Mouse (Mus musculus) liver, embryonic 14.5 days (tissue): ENCODE data around the gene Mecom. TPM values are rescaled to one million over a fixed set of nuclear protein-coding genes. Genes with fewer than 3 reads are reported as not detected.

Source experiments
- ATAC-seq: fragments of 200-750 bp; cut with Nextera tagmentation; 2 replicates; pipeline ENCODE4 v1.8.0; 2017; ENCODE audit warnings: moderate number of reproducible peaks, mild to moderate bottlenecking, moderate library complexity; ENCODE audit not compliant: insufficient read depth
- DNase-seq, 3 experiments: peaks; one replicate each; pipeline ENCODE4 v3.0.0-alpha.2; 2012 to 2013; ENCODE audit warnings: low read depth in 3 of 3, low spot score in 3 of 3
- H3K27ac ChIP-seq: fragments of 300-500 bp; sonication (generic); 2 replicates; pipeline ENCODE4 v1.5.1; 2014; ENCODE audit warnings: moderate library complexity, mild to moderate bottlenecking, control low read depth, inconsistent platforms
- H3K27me3 ChIP-seq: fragments of 300-500 bp; sonication (generic); 2 replicates; pipeline ENCODE4 v1.6.1; 2014; ENCODE audit warnings: mild to moderate bottlenecking, low read length, moderate library complexity; ENCODE audit not compliant: control insufficient read depth, insufficient read depth
- H3K36me3 ChIP-seq: fragments of 300-500 bp; sonication (generic); replicated peaks from 2 replicates; pipeline ENCODE4 v1.6.1; 2014; ENCODE audit warnings: low read depth; ENCODE audit not compliant: control insufficient read depth, insufficient read depth
- H3K4me1 ChIP-seq, 2 experiments: fragments of 200-500 bp in 1 of 2; fragments of 300-500 bp in 1 of 2; sonication (generic) in 1 of 2; replicated peaks; 2 replicates each; pipeline ENCODE4 v1.6.1; 2012 to 2014; ENCODE audit warnings: antibody characterized with exemption in 1 of 2, inconsistent platforms in 1 of 2, low read length in 1 of 2; ENCODE audit not compliant: control insufficient read depth in 2 of 2, insufficient read depth in 2 of 2
- H3K4me2 ChIP-seq: fragments of 300-500 bp; sonication (generic); 2 replicates; pipeline ENCODE4 v1.6.1; 2014; ENCODE audit warnings: low read depth, mild to moderate bottlenecking, control low read depth, moderate library complexity
- H3K4me3 ChIP-seq, 2 experiments: fragments of 200-500 bp in 1 of 2; fragments of 300-500 bp in 1 of 2; sonication (generic) in 1 of 2; 2 replicates each; pipeline ENCODE4 v1.5.1; 2012 to 2014; ENCODE audit warnings: low read depth in 2 of 2, low read length in 2 of 2, mild to moderate bottlenecking in 2 of 2, control low read depth in 1 of 2, inconsistent platforms in 1 of 2, moderate library complexity in 1 of 2; ENCODE audit not compliant: insufficient read depth in 1 of 2
- H3K9ac ChIP-seq: fragments of 300-500 bp; sonication (generic); replicated peaks from 2 replicates; pipeline ENCODE4 v1.6.1; 2014; ENCODE audit warnings: mild to moderate bottlenecking, control low read depth, moderate library complexity
- H3K9me3 ChIP-seq: fragments of 300-500 bp; sonication (generic); 2 replicates; pipeline ENCODE4 v1.6.1; 2016; ENCODE audit warnings: low read length, mixed read lengths; ENCODE audit not compliant: control insufficient read depth
- CTCF ChIP-seq: IDR thresholded peaks from 2 replicates; pipeline ENCODE4 v1.5.1; 2016; ENCODE audit warnings: antibody characterized with exemption, low read depth, control low read depth
- EP300 ChIP-seq: IDR thresholded peaks from 2 replicates; pipeline ENCODE4 v1.6.1; 2016; ENCODE audit warnings: antibody characterized with exemption, low read depth
- WGBS: fragments of 180-500 bp; shearing (Covaris S2); extraction: QIAGEN DNeasy Blood & Tissue Kit; methylation state at CpG from one replicate; pipeline ENCODE4 v1.1.7; 2014; ENCODE audit not compliant: insufficient replicate concordance; 5-methylcytosine and 5-hydroxymethylcytosine counted together
- polyA plus RNA-seq, 2 experiments: library from polyadenylated mRNA; depleted of rRNA in 1 of 2; stranded (reverse) in 1 of 2; unstranded in 1 of 2; fragments of >200 nt; fragmentation: Nextera tagmentation in 1 of 2; extraction: Ambion mirVana in 1 of 2; gene quantifications; 2 replicates each; pipeline versions ENCODE4 v1.2.1 to v1.2.3; 2012 to 2014

Gene Mecom
- polyA plus RNA-seq, 2 experiments = 0.67 to 0.75 TPM

DNA sequence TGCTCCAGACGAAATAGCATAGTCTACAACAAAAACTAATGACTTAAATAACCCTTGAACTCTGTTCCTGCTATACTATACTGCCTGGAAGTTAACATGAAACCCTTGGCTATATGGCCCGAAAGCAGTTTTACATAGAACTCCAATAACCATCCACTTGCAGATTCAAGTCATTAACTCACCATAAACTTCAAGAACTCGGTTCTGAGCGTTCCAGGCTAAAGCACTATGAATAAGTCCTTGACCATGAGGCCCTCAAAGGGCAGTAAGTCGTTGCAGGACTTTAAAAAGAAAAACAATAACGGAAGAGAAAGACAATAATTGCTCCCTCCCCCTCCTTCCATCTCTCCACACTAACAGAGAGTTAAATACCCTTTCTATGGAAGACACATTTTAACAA is 536.9 kb downstream of the Mecom start:
- no peaks in the 10 kb centered on the region for H3K4me1 ChIP-seq
- DNase-seq (no peak), ATAC-seq (no peak)
- WGBS = 20% methylated on average over 6 of the region's 6 CpGs
- TF ChIP-seq EP300 = no peak
- TF ChIP-seq CTCF = no peak
- H3K9ac ChIP-seq = no peak overlapping the region
- no peak overlapping the region for H3K4me3 ChIP-seq
- H3K9me3 ChIP-seq = no peaks in the 10 kb centered on the region
- H3K4me2 ChIP-seq = no peak overlapping the region
- no peak overlapping the region for H3K27ac ChIP-seq
- peaks cover 20% of the 10 kb centered on the region for H3K27me3 ChIP-seq
- H3K36me3 ChIP-seq = no peaks in the 10 kb centered on the region

DNA sequence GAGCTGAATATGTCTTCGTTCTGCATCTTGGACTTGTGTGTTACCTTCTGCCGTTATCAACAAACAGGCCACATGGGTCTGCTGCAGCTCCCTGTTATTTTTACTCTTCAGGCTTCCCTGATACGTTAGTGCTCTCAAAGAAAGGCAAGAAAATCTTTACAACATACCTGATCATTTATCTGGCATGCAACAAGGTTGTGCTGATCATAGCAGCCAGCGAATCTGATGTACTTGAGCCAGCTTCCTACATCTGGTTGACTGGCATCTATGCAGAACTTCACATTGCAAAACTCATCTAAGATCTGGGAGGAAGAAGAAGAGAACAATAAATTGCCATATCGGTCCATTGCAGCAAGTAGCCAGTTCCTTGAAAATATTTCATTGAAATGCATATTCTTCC is 538.2 kb downstream of the Mecom start:
- TF ChIP-seq CTCF (no peak), EP300 (no peak)
- ATAC-seq (no peak), DNase-seq (no peak)
- peaks cover 20% of the 10 kb centered on the region for H3K27me3 ChIP-seq
- H3K4me2 ChIP-seq = no peak overlapping the region
- H3K9me3 ChIP-seq = no peaks in the 10 kb centered on the region
- no peaks in the 10 kb centered on the region for H3K4me1 ChIP-seq
- H3K36me3 ChIP-seq = no peaks in the 10 kb centered on the region
- no peak overlapping the region for H3K4me3 ChIP-seq
- no peak overlapping the region for H3K9ac ChIP-seq
- WGBS = 40% methylated on average over 5 of the region's 5 CpGs
- no peak overlapping the region for H3K27ac ChIP-seq

DNA sequence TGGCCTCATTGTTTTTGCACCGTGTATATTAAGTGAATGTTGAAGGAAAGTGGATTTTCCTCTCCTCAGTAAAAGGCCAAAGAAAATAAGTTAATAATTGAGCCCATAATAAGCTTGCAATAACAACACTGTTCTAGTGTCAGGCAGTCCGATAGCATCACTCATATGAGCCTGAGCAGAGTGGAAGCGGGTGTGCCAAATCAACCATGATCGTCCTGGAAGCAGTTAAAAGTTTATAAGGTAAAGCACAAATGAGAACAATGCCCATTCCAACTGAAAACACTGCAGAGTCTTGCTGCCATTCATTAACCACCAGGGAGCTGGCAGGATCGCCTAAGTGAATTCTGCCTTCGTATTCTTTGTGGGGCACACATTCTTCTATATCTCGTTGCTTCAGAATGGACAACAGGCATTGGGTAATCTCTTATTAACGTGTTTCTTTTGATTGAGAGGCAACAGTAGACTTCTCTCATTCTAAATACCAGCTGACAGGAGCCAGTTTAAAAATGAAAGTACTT is 542.9 kb downstream of the Mecom start:
- WGBS = 56% methylated on average over 8 of the region's 8 CpGs
- H3K4me3 ChIP-seq = no peak overlapping the region
- H3K4me1 ChIP-seq = no peaks in the 10 kb centered on the region
- H3K36me3 ChIP-seq = no peaks in the 10 kb centered on the region
- H3K27ac ChIP-seq = no peak overlapping the region
- no peaks in the 10 kb centered on the region for H3K9me3 ChIP-seq
- H3K4me2 ChIP-seq = no peak overlapping the region
- no peak for ATAC-seq
- H3K27me3 ChIP-seq = no peaks in the 10 kb centered on the region
- no peak for TF ChIP-seq EP300
- TF ChIP-seq CTCF = no peak
- DNase-seq = no peak
- no peak overlapping the region for H3K9ac ChIP-seq

DNA sequence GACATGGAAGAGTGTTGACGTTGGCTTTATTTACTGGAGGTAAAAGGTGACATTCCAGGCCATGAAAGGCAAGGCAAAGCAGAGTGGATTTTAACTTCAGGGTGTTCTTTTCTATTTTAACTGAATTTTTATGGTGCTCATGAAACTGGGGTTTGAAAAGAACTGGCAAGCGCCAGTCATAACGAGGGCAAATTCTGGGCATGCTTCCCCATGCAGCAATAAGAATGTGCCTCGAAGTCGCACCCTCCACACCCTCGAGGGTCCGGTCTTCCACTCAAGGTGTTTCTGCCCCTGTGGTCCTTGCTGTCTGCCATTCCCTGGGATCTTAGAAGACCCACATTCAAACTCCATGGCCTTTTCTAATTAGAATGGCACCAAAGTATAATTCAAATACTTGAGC is 547.5 kb downstream of the Mecom start:
- no peak overlapping the region for H3K4me3 ChIP-seq
- no peak for DNase-seq
- ATAC-seq = no peak
- no peaks in the 10 kb centered on the region for H3K4me1 ChIP-seq
- no peaks in the 10 kb centered on the region for H3K27me3 ChIP-seq
- H3K4me2 ChIP-seq = no peak overlapping the region
- no peak for TF ChIP-seq EP300
- TF ChIP-seq CTCF = no peak
- H3K27ac ChIP-seq = no peak overlapping the region
- no peak overlapping the region for H3K9ac ChIP-seq
- no peaks in the 10 kb centered on the region for H3K36me3 ChIP-seq
- H3K9me3 ChIP-seq = no peaks in the 10 kb centered on the region
- 50% methylated on average over 7 of the region's 7 CpGs for WGBS

DNA sequence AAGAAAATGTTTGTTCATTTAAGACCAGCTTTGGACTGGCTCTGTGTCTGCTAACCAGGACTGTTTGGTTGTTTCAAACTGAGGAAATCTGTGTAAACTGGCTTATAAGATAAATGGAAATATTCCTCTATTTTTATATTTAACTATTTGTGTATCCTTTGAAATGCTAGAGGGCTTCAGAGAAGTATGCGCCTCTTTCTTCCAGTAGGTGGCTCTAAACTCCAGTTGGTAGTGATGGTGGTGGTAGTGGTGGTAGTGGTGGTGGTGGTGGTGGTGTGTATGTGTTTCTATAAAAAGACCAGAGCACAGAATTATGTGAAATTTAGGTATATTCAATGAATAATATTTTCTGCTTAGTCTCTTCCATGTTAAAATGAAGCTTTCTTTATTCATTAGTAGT is 548.8 kb downstream of the Mecom start:
- H3K27ac ChIP-seq = no peak overlapping the region
- H3K4me2 ChIP-seq = no peak overlapping the region
- ATAC-seq (no peak), DNase-seq (no peak)
- no peaks in the 10 kb centered on the region for H3K9me3 ChIP-seq
- H3K4me3 ChIP-seq = no peak overlapping the region
- no peaks in the 10 kb centered on the region for H3K27me3 ChIP-seq
- TF ChIP-seq CTCF = peak; percentile 21; the same call in 1 of the 2 replicates
- TF ChIP-seq EP300 = no peak
- no peak overlapping the region for H3K9ac ChIP-seq
- no peaks in the 10 kb centered on the region for H3K4me1 ChIP-seq
- no peaks in the 10 kb centered on the region for H3K36me3 ChIP-seq
- 54% methylated on average over 1 of the region's 1 CpGs for WGBS
